Comparison of ENCODE assay signal across 16 mouse cellular contexts in the genomic region with DNA sequence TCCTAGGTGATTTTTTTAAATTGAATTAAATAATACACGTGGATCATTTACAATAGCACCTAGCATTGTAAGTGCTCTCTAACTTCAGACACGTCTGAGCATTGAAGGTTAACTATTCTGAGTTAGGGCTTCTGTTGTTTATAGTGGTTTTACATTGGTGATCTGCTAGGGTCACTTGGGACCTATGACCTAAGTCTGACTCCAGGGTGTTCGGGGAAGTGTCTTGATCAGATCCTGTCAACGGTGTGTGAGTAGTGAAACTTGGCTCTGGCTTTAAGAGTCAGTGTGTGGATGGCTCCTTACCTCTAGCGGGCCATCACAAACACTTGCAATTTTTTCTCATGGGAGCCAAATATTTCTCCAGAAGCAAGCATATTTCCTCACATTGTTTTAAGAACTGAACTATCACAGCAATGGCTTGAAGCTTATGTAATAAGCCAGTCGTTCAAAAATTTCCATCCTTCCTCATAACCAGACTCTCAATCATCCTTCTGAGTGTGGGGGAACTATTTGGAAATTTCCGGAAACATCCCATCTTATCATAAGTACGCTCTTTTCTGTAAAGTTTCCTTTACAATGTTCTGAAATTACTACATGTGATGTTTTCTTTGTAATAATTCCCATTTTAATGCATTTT. TPM values are rescaled to one million over a fixed set of nuclear protein-coding genes. Genes with fewer than 3 reads are reported as not detected.
DNase-seq lines count a peak whose midpoint lies in the region; ATAC-seq and TF ChIP-seq lines count a peak whose summit lies in the region.
"Had no signal": no experiment of that assay in that cellular context is flagged by ENCODE, and none has a peak within 500 bp of the region (broad histone marks: within the 10 kb centered on the region; RNA-seq: fewer than 3 reads in every experiment).

No protein-coding gene starts in this region.

- no peaks in the 10 kb centered on the region for H3K27me3 ChIP-seq in stomach, embryonic 16.5 days (ENCODE audit: control insufficient read depth, insufficient read depth, low read length)
- H3K27me3 ChIP-seq: hindbrain, embryonic 12.5 days; limb, embryonic 15.5 days; megakaryocyte, embryonic 14.5 days had no signal

- H3K4me3 ChIP-seq in gastrocnemius, adult 2 months, result peak overlapping the region; percentile 89; the same call in 1 of the 2 replicates
- no peak overlapping the region for H3K4me3 ChIP-seq in layer of hippocampus, adult 2 months
- no peak overlapping the region for H3K4me3 ChIP-seq in cortical plate, adult 2 months (ENCODE audit: insufficient read depth, low read length)
- no peak overlapping the region for H3K4me3 ChIP-seq in stomach, embryonic 16.5 days (replicated peaks; ENCODE audit: low read length)
- H3K4me3 ChIP-seq: hindbrain, embryonic 12.5 days; limb, embryonic 15.5 days had no signal

- no peaks in the 10 kb centered on the region; the same call in 1 of the 2 replicates for H3K36me3 ChIP-seq in stomach, embryonic 16.5 days (ENCODE audit: control insufficient read depth, insufficient read depth, low read length)
- H3K36me3 ChIP-seq: hindbrain, embryonic 12.5 days; limb, embryonic 15.5 days had no signal

- DNase-seq in gastrocnemius, adult 2 months, result no peak
- no peak for DNase-seq in gastrocnemius, adult 18-20 months (ENCODE audit: low spot score)
- DNase-seq in layer of hippocampus, adult 2 months (ENCODE audit: low spot score in 2 of 2), result no peak
- no peak for DNase-seq in layer of hippocampus, postnatal 25 days (ENCODE audit: extremely low spot score in 1 of 2, low spot score in 1 of 2)
- DNase-seq in T-cell, adult 2 months (ENCODE audit: low spot score), result no peak
- DNase-seq: gastrocnemius, postnatal 25 days; lung, embryonic 14.5 days; right cerebral cortex, adult 18-20 months; thymus, adult 2 months had no signal

- no peak for TF ChIP-seq CTCF in gastrocnemius, adult 2 months (IDR thresholded peaks at IDR 0.05)
- TF ChIP-seq CTCF in layer of hippocampus, adult 2 months (conservative IDR thresholded peaks at IDR 0.05), result no peak
- TF ChIP-seq CTCF in cortical plate, adult 2 months (IDR thresholded peaks at IDR 0.05; ENCODE audit: extremely low read depth, insufficient read depth, low read length), result no peak

- peaks cover 16% of the 10 kb centered on the region for H3K4me1 ChIP-seq in cortical plate, adult 2 months (ENCODE audit: control insufficient read depth, insufficient read depth, low read length)
- peaks cover 8% of the 10 kb centered on the region; the same call in 1 of the 2 replicates for H3K4me1 ChIP-seq in stomach, embryonic 16.5 days (ENCODE audit: control insufficient read depth, insufficient read depth, low read length)

- H3K4me2 ChIP-seq in stomach, embryonic 16.5 days (ENCODE audit: low read depth, low read length), result no peak overlapping the region
- H3K4me2 ChIP-seq: hindbrain, embryonic 12.5 days; limb, embryonic 15.5 days had no signal

- H3K9me3 ChIP-seq in stomach, embryonic 16.5 days (replicated peaks; ENCODE audit: control insufficient read depth, low read length), result no peaks in the 10 kb centered on the region
- H3K9me3 ChIP-seq: hindbrain, embryonic 12.5 days; limb, embryonic 15.5 days; megakaryocyte, embryonic 14.5 days had no signal

- H3K27ac ChIP-seq in gastrocnemius, adult 2 months, result peak overlapping the region; percentile 95
- peak overlapping the region; percentile 98 for H3K27ac ChIP-seq in layer of hippocampus, adult 2 months
- peak overlapping the region; percentile 43; the same call in 1 of the 2 replicates for H3K27ac ChIP-seq in cortical plate, adult 2 months (ENCODE audit: insufficient read depth, low read length)
- H3K27ac ChIP-seq in stomach, embryonic 16.5 days (ENCODE audit: low read length), result peak overlapping the region; percentile 97
- H3K27ac ChIP-seq: hindbrain, embryonic 12.5 days; limb, embryonic 15.5 days had no signal

- no peak for TF ChIP-seq POLR2A in cortical plate, adult 2 months (IDR thresholded peaks at IDR 0.05; ENCODE audit: extremely low read depth, insufficient read depth, low read length)

- 83% methylated on average over 8 of the region's 8 CpGs for WGBS in stomach, embryonic 16.5 days

- no peak overlapping the region for H3K9ac ChIP-seq in stomach, embryonic 16.5 days (ENCODE audit: low read length)
- H3K9ac ChIP-seq: hindbrain, embryonic 12.5 days; limb, embryonic 15.5 days; lung, embryonic 14.5 days had no signal

- intact Hi-C loops in gastrocnemius, adult 2 months (cut with DNase I), result no loop called here

- ATAC-seq in stomach, embryonic 16.5 days (ENCODE audit: insufficient read depth, low FRiP score), result no peak
- ATAC-seq: CD4-positive, CD25-positive, alpha-beta regulatory T cell, adult 4 months; intestine, embryonic 16.5 days had no signal

RNA-seq across cellular contexts. Expression of a gene that starts 31.4 kb away (rescaled TPM):
- 10 to 100 TPM; 22.9 to 33.8 TPM for total RNA-seq in gastrocnemius, adult 2 months (2021)
- total RNA-seq in gastrocnemius, adult 18-20 months (2021), result 10 to 100 TPM; 35.0 to 35.9 TPM
- 10 to 100 TPM; 57.9 to 65.3 TPM for total RNA-seq in layer of hippocampus, adult 2 months (2021)
- total RNA-seq in layer of hippocampus, postnatal 25 days (2021), result 10 to 100 TPM; 53.0 to 54.6 TPM
- polyA plus RNA-seq in cortical plate, adult 2 months (2012; rRNA removed), result 19.1 and 20.3 TPM in 2 replicates
- polyA plus RNA-seq in stomach, embryonic 16.5 days (2015; fragmentation: Nextera tagmentation; extraction: Ambion mirVana), result 19.4 and 21.2 TPM in 2 replicates

Comparison
In these comparisons a context has a peak if more than half of its experiments do, and no peak if none do; other contexts are left out.
1. H3K27ac ChIP-seq: peak in every context shown above with its lines; median percentile 98 in layer of hippocampus, adult 2 months; 97 in stomach, embryonic 16.5 days; 95 in gastrocnemius, adult 2 months; 43 in cortical plate, adult 2 months.